In the genomic region with DNA sequence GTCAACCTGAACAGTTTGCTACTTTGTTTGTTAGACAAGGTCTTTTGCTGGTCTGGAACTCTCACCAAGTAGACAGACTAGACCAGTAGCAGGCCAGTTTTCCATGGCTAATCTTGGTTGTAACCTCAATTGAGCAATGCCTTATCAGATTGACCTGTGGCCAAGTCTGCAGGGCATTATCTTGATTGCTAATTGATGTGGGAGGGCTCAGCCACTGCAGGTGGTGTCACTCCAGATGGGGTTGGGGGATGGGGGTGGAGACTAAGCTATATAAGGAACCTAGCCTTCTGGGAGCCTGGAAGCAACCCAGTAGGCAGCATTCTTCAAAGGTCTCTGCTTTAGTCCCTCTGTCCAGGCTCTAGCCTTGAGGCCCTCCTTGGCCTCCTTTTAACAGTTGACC, we compare ENCODE assay signal across 36 mouse cellular contexts. TPM values are rescaled to one million over a fixed set of nuclear protein-coding genes. Genes with fewer than 3 reads are reported as not detected.
DNase-seq lines count a peak whose midpoint lies in the region; ATAC-seq and TF ChIP-seq lines count a peak whose summit lies in the region.
"Had no signal": no experiment of that assay in that cellular context is flagged by ENCODE, and none has a peak within 500 bp of the region (broad histone marks: within the 10 kb centered on the region; RNA-seq: fewer than 3 reads in every experiment).

No protein-coding gene starts in this region.

- no peak for TF ChIP-seq CTCF in kidney, adult 2 months (conservative IDR thresholded peaks at IDR 0.05; ENCODE audit: insufficient read depth, insufficient read length, low read depth, low read length)
- TF ChIP-seq CTCF in MEL (IDR thresholded peaks at IDR 0.05 in 2 of 3, conservative IDR thresholded peaks at IDR 0.05 in 1 of 3; ENCODE audit: control insufficient read depth in 1 of 3, insufficient read depth in 1 of 3, low read depth in 2 of 3, low read length in 3 of 3, poor library complexity in 1 of 3, severe bottlenecking in 1 of 3) = no peak

- no peak overlapping the region for H3K4me3 ChIP-seq in kidney, adult 2 months (ENCODE audit: insufficient read depth, low read depth, low read length)
- no peak overlapping the region for H3K4me3 ChIP-seq in MEL (ENCODE audit: control insufficient read depth in 1 of 2, insufficient read depth in 1 of 2, low read depth in 2 of 2, low read length in 2 of 2)
- no peak overlapping the region for H3K4me3 ChIP-seq in liver, embryonic 11.5 days (ENCODE audit: low read depth, low read length)
- H3K4me3 ChIP-seq: heart, embryonic 15.5 days; left cerebral cortex, adult 2 months; limb, embryonic 10.5 days; megakaryocyte, embryonic 14.5 days; midbrain, embryonic 13.5 days; stomach, embryonic 15.5 days had no signal

- TF ChIP-seq EP300 in MEL (IDR thresholded peaks at IDR 0.05; ENCODE audit: low read depth in 1 of 2, low read length in 2 of 2) = no peak

- no peak overlapping the region for H3K4me2 ChIP-seq in liver, embryonic 11.5 days
- H3K4me2 ChIP-seq: heart, embryonic 15.5 days; hindbrain, embryonic 14.5 days; midbrain, embryonic 13.5 days; stomach, embryonic 15.5 days had no signal

- H3K79me2 ChIP-seq in MEL (ENCODE audit: control insufficient read depth, insufficient read depth, low read length, poor library complexity) = no peaks in the 10 kb centered on the region

- TF ChIP-seq RAD21 in MEL (IDR thresholded peaks at IDR 0.05; ENCODE audit: low read depth, low read length) = no peak

- H3K27me3 ChIP-seq in kidney, adult 2 months (replicated peaks; ENCODE audit: control insufficient read depth, insufficient read depth, low read length) = no peaks in the 10 kb centered on the region
- no peaks in the 10 kb centered on the region; a peak in 1 of 4 replicates for H3K27me3 ChIP-seq in MEL (ENCODE audit: control insufficient read depth in 1 of 2, insufficient read depth in 2 of 2, low read length in 2 of 2)
- no peaks in the 10 kb centered on the region for H3K27me3 ChIP-seq in liver, embryonic 11.5 days (replicated peaks; ENCODE audit: control insufficient read depth, insufficient read depth, low read length)
- H3K27me3 ChIP-seq: heart, embryonic 15.5 days; stomach, embryonic 15.5 days had no signal

- no peak overlapping the region for H3K27ac ChIP-seq in kidney, adult 2 months (ENCODE audit: insufficient read depth, low read depth, low read length)
- H3K27ac ChIP-seq in MEL (ENCODE audit: control insufficient read depth, low read depth, low read length) = no peak overlapping the region
- H3K27ac ChIP-seq in liver, embryonic 11.5 days (ENCODE audit: low read depth, low read length) = no peak overlapping the region
- H3K27ac ChIP-seq: heart, embryonic 15.5 days; hindbrain, embryonic 14.5 days; left cerebral cortex, adult 2 months; limb, embryonic 10.5 days; midbrain, embryonic 13.5 days; stomach, embryonic 15.5 days had no signal

- no peaks in the 10 kb centered on the region for H3K36me3 ChIP-seq in kidney, adult 2 months (ENCODE audit: control insufficient read depth, insufficient read depth, low read length)
- H3K36me3 ChIP-seq in MEL (ENCODE audit: control insufficient read depth in 1 of 2, insufficient read depth in 2 of 2, low read length in 2 of 2) = 0 out of 4 replicates have a peak, but pooled peaks cover 0 to 2% of the 10 kb centered on the region in 2 experiments
- H3K36me3 ChIP-seq in liver, embryonic 11.5 days (ENCODE audit: control insufficient read depth, insufficient read depth, low read length) = no peaks in the 10 kb centered on the region
- H3K36me3 ChIP-seq: heart, embryonic 15.5 days; limb, embryonic 10.5 days; midbrain, embryonic 13.5 days; stomach, embryonic 15.5 days had no signal

- no peak overlapping the region for H3K9ac ChIP-seq in MEL (ENCODE audit: control insufficient read depth, low read depth, low read length, poor library complexity, severe bottlenecking)
- H3K9ac ChIP-seq in liver, embryonic 11.5 days (ENCODE audit: low read depth, low read length) = no peak overlapping the region
- H3K9ac ChIP-seq: forebrain, postnatal 0 days; heart, embryonic 15.5 days; hindbrain, embryonic 14.5 days; midbrain, embryonic 13.5 days; stomach, embryonic 15.5 days had no signal

- no peaks in the 10 kb centered on the region for H3K4me1 ChIP-seq in kidney, adult 2 months (ENCODE audit: control insufficient read depth, insufficient read depth, low read length)
- H3K4me1 ChIP-seq in MEL (ENCODE audit: control insufficient read depth in 1 of 2, insufficient read depth in 2 of 2, low read length in 2 of 2) = peaks cover 0 to 3% of the 10 kb centered on the region in 2 experiments; a peak in 1 of 4 replicates
- no peaks in the 10 kb centered on the region for H3K4me1 ChIP-seq in liver, embryonic 11.5 days (replicated peaks; ENCODE audit: control insufficient read depth, insufficient read depth, low read length)

- DNase-seq in kidney, adult 2 months = peak; percentile 28
- DNase-seq in kidney, postnatal 4 days = no peak
- DNase-seq in MEL (ENCODE audit: low read depth, low spot score) = no peak
- no peak for DNase-seq in liver, embryonic 11.5 days (ENCODE audit: low spot score)
- DNase-seq in lung, postnatal 36 days = no peak
- no peak for DNase-seq in heart, adult 9 months (ENCODE audit: low spot score in 2 of 2)
- DNase-seq: adrenal gland, postnatal 25 days; B cell, adult 2 months; cerebellum, adult 9-10 months; forebrain, postnatal 0 days; gastrocnemius, postnatal 25 days; heart, postnatal 4 days; layer of hippocampus, adult 9-11 months; lung, adult 18-20 months; lung, postnatal 10 days; right cerebral cortex, postnatal 25 days; thymus, postnatal 25 days had no signal

- no peaks in the 10 kb centered on the region for H3K9me3 ChIP-seq in MEL (replicated peaks; ENCODE audit: insufficient read depth, low read length)
- H3K9me3 ChIP-seq in liver, embryonic 11.5 days (ENCODE audit: control insufficient read depth, low read length) = no peaks in the 10 kb centered on the region
- H3K9me3 ChIP-seq: heart, embryonic 15.5 days; limb, embryonic 10.5 days; midbrain, embryonic 13.5 days; stomach, embryonic 15.5 days had no signal

- peak; percentile 48 for ATAC-seq in liver, embryonic 11.5 days (replicated peaks; ENCODE audit: low FRiP score)
- peak; percentile 24; the same call in 1 of the 2 replicates for ATAC-seq in megakaryocyte, adult 5-6 weeks (ENCODE audit: poor library complexity, severe bottlenecking)
- no peak for ATAC-seq in erythroid progenitor cell, adult 5-6 weeks (replicated peaks; ENCODE audit: low FRiP score, poor library complexity, severe bottlenecking)
- ATAC-seq: forebrain, postnatal 0 days; inflammation-experienced regulatory T-cells, adult 6 months; midbrain, embryonic 13.5 days had no signal

- no peak for TF ChIP-seq POLR2A in kidney, adult 2 months (IDR thresholded peaks at IDR 0.05; ENCODE audit: low read depth, low read length)
- TF ChIP-seq POLR2A in MEL (IDR thresholded peaks at IDR 0.05; ENCODE audit: control insufficient read depth in 1 of 2, insufficient read depth in 1 of 2, low read depth in 1 of 2, low read length in 2 of 2, poor library complexity in 1 of 2) = no peak

TF ChIP-seq in MEL, 35 proteins besides CTCF, POLR2A, EP300 and RAD21:
- TF ChIP-seq GATA1 (IDR thresholded peaks at IDR 0.05; ENCODE audit: low read depth, low read length) (0 out of 2 replicates have a peak, but pooled peaks have one; percentile 34), BHLHE40 (IDR thresholded peaks at IDR 0.05; ENCODE audit: borderline replicate concordance, low read depth, low read length) (no peak)
TF ChIP-seq in MEL: peak in this region for 1.

RNA-seq across cellular contexts. Expression of a gene that starts 8.9 kb away (rescaled TPM):
- polyA plus RNA-seq in kidney, adult 2 months (2012; rRNA removed) = 25.7 and 28.6 TPM in 2 replicates
- total RNA-seq in MEL (2012; rRNA removed) = 6.7 and 7.4 TPM in 2 replicates
- 10 to 100 TPM in 1 of 2 experiments, not detected in 1; 13.4 TPM for polyA plus RNA-seq in MEL (2012; ENCODE audit: insufficient read depth in 1 of 2, insufficient read length in 2 of 2, low read depth in 1 of 2, low replicate concordance in 2 of 2, missing spikeins in 1 of 2)
- 9.1 and 11.5 TPM in 2 replicates for polyA plus RNA-seq in liver, embryonic 11.5 days (2014; fragmentation: Nextera tagmentation; extraction: Ambion mirVana)
- 3.9 and 4.1 TPM in 2 replicates for total RNA-seq in megakaryocyte, adult 5-6 weeks (2015)
- 2.6 and 4.1 TPM in 2 replicates for total RNA-seq in megakaryocyte, adult 5-6 weeks (2017)
- 1.8 and 2.9 TPM in 2 replicates for total RNA-seq in erythroid progenitor cell, adult 5-6 weeks (2015; ENCODE audit: low replicate concordance)
- total RNA-seq in erythroid progenitor cell, adult 5-6 weeks (2017; ENCODE audit: low replicate concordance) = 2.3 TPM in 2 replicates

RNA-seq across cellular contexts. Expression of a gene that starts 51.8 kb away (rescaled TPM):
- polyA plus RNA-seq in kidney, adult 2 months (2012; rRNA removed) = not detected in 2 replicates
- total RNA-seq in MEL (2012; rRNA removed) = not detected in 2 replicates
- not detected for polyA plus RNA-seq in MEL (2012; ENCODE audit: insufficient read depth in 1 of 2, insufficient read length in 2 of 2, low read depth in 1 of 2, low replicate concordance in 2 of 2, missing spikeins in 1 of 2)
- polyA plus RNA-seq in liver, embryonic 11.5 days (2014; fragmentation: Nextera tagmentation; extraction: Ambion mirVana) = not detected in 2 replicates
- total RNA-seq in megakaryocyte, adult 5-6 weeks (2015) = not detected in 2 replicates
- not detected in 2 replicates for total RNA-seq in megakaryocyte, adult 5-6 weeks (2017)
- total RNA-seq in erythroid progenitor cell, adult 5-6 weeks (2015; ENCODE audit: low replicate concordance) = not detected in 2 replicates
- not detected in 2 replicates for total RNA-seq in erythroid progenitor cell, adult 5-6 weeks (2017; ENCODE audit: low replicate concordance)
- total RNA-seq: adrenal gland, postnatal 25 days; CH12.LX; forebrain, postnatal 0 days; gastrocnemius, postnatal 25 days; heart, adult 8-10 months; left cerebral cortex, adult 2 months; monocyte, adult 5-6 weeks; neutrophil, adult 5-6 weeks had no signal
- polyA plus RNA-seq: brain, embryonic 14.5 days; embryonic facial prominence, embryonic 11.5 days; forebrain, embryonic 11.5 days; forebrain, postnatal 0 days; hindbrain, embryonic 14.5 days; kidney, embryonic 14.5 days; large intestine, adult 2 months; limb, embryonic 10.5 days; midbrain, embryonic 13.5 days; stomach, embryonic 15.5 days had no signal
